8 mouse cellular contexts compared by ENCODE assay signal in genomic region chr1:118476919-118477318, GRCm38 (mm10).
DNase-seq lines count a peak whose midpoint lies in the region; ATAC-seq and TF ChIP-seq lines count a peak whose summit lies in the region.

No protein-coding gene starts in this region.

- H3K27me3 ChIP-seq in G1E (ENCODE audit: insufficient read depth, low read length): no peaks in the 10 kb centered on the region
- no peaks in the 10 kb centered on the region for H3K27me3 ChIP-seq in liver, embryonic 15.5 days

- ATAC-seq in G1E (ENCODE audit: extremely low read depth, insufficient number of reproducible peaks, low FRiP score, poor library complexity, severe bottlenecking): peak; percentile 67
- peak; percentile 87 for ATAC-seq in inflammation-experienced regulatory T-cells, adult 6 months
- peak; percentile 61 for ATAC-seq in liver, embryonic 15.5 days (ENCODE audit: insufficient read depth)

- TF ChIP-seq CTCF in G1E (IDR thresholded peaks at IDR 0.05; ENCODE audit: low read depth, low read length): peak; percentile 91
- 0 out of 2 replicates have a peak, but pooled peaks have one; percentile 18 for TF ChIP-seq CTCF in olfactory bulb, adult 2 months (IDR thresholded peaks at IDR 0.05; ENCODE audit: insufficient read depth, low read depth, low read length)

- WGBS in liver, embryonic 15.5 days (ENCODE audit: insufficient replicate concordance): 14% methylated on average over 4 of the region's 4 CpGs
- 6% methylated on average over 4 of the region's 4 CpGs for WGBS in olfactory bulb, adult 2 months

- H3K4me3 ChIP-seq in G1E (ENCODE audit: low read depth, low read length): peak overlapping the region; percentile 18; the same call in 1 of the 2 replicates
- no peak overlapping the region for H3K4me3 ChIP-seq in liver, embryonic 15.5 days (replicated peaks)
- H3K4me3 ChIP-seq in olfactory bulb, adult 2 months (ENCODE audit: insufficient read depth, low read depth, low read length): no peak overlapping the region

- H3K27ac ChIP-seq in liver, embryonic 15.5 days (replicated peaks): no peak overlapping the region
- peak overlapping the region; percentile 33; the same call in 1 of the 2 replicates for H3K27ac ChIP-seq in olfactory bulb, adult 2 months (ENCODE audit: insufficient read depth, low read depth, low read length)

- peaks cover 59% of the 10 kb centered on the region for H3K36me3 ChIP-seq in G1E (replicated peaks)
- peaks cover 13% of the 10 kb centered on the region; the same call in 1 of the 2 replicates for H3K36me3 ChIP-seq in liver, embryonic 15.5 days (replicated peaks)

- H3K9ac ChIP-seq in liver, embryonic 15.5 days: no peak overlapping the region

- DNase-seq in layer of hippocampus, postnatal 10 days (ENCODE audit: low spot score in 2 of 2): peak; percentile 56 to 66
- no peak for DNase-seq in layer of hippocampus, adult 9-10 months (ENCODE audit: low spot score)
- DNase-seq in G1E (ENCODE audit: low spot score): peak; percentile 61
- DNase-seq in cerebellum, postnatal 14 days: peak; percentile 61 to 70
- no peak for DNase-seq in right cerebral cortex, adult 18-20 months

- no peak overlapping the region; the same call in 1 of the 2 replicates for H3K4me2 ChIP-seq in liver, embryonic 15.5 days

- no peaks in the 10 kb centered on the region for H3K9me3 ChIP-seq in G1E (replicated peaks)
- no peaks in the 10 kb centered on the region for H3K9me3 ChIP-seq in liver, embryonic 15.5 days (replicated peaks)

- peaks cover 68% of the 10 kb centered on the region for H3K4me1 ChIP-seq in G1E (ENCODE audit: insufficient read depth, low read depth, low read length)
- peaks cover 48% of the 10 kb centered on the region for H3K4me1 ChIP-seq in liver, embryonic 15.5 days (replicated peaks)
- peaks cover 11% of the 10 kb centered on the region for H3K4me1 ChIP-seq in olfactory bulb, adult 2 months (ENCODE audit: control insufficient read depth, insufficient read depth, low read length)

- no peak for TF ChIP-seq POLR2A in olfactory bulb, adult 2 months (IDR thresholded peaks at IDR 0.05; ENCODE audit: insufficient read depth, low read depth, low read length)

Comparison
In these comparisons a context has a peak if more than half of its experiments do, and no peak if none do; other contexts are left out.
1. DNase-seq: peak in layer of hippocampus, postnatal 10 days (2 of 2), G1E (single experiment) and cerebellum, postnatal 14 days (2 of 2); none in layer of hippocampus, adult 9-10 months (single experiment) and right cerebral cortex, adult 18-20 months (single experiment).
2. Peak in every context shown above with its lines, with median percentiles within 50 percentile points of each other: ATAC-seq.